Mouse (Mus musculus) neural tube, embryonic 13.5 days (tissue): ENCODE results near the gene Kmt5a. TPM values are rescaled to one million over a fixed set of nuclear protein-coding genes. Genes with fewer than 3 reads are reported as not detected.

Source experiments
- ATAC-seq: fragments of 200-750 bp; cut with Nextera tagmentation; 2 replicates; pipeline ENCODE4 v1.8.0; 2017; ENCODE audit warnings: low read depth, mild to moderate bottlenecking, moderate TSS enrichment, moderate library complexity
- H3K27ac ChIP-seq: fragments of 300-500 bp; sonication (generic); replicated peaks from 2 replicates; pipeline ENCODE4 v1.5.1; 2015; ENCODE audit warnings: moderate library complexity, mild to moderate bottlenecking, inconsistent platforms
- H3K27me3 ChIP-seq: fragments of 300-500 bp; sonication (generic); 2 replicates; pipeline ENCODE4 v1.6.1; 2015; ENCODE audit warnings: mild to moderate bottlenecking, inconsistent platforms
- H3K36me3 ChIP-seq: fragments of 300-500 bp; sonication (generic); 2 replicates; pipeline ENCODE4 v1.6.1; 2015; ENCODE audit warnings: mild to moderate bottlenecking, inconsistent platforms
- H3K4me1 ChIP-seq: fragments of 300-500 bp; sonication (generic); replicated peaks from 2 replicates; pipeline ENCODE4 v1.6.1; 2015; ENCODE audit warnings: inconsistent platforms
- H3K4me2 ChIP-seq: fragments of 300-500 bp; sonication (generic); 2 replicates; pipeline ENCODE4 v1.6.1; 2015; ENCODE audit warnings: inconsistent platforms, mild to moderate bottlenecking, moderate library complexity
- H3K4me3 ChIP-seq: fragments of 300-500 bp; sonication (generic); 2 replicates; pipeline ENCODE4 v1.5.1; 2015; ENCODE audit warnings: mild to moderate bottlenecking, inconsistent platforms
- H3K9ac ChIP-seq: fragments of 300-500 bp; sonication (generic); 2 replicates; pipeline ENCODE4 v1.6.1; 2015; ENCODE audit warnings: moderate library complexity, mild to moderate bottlenecking, inconsistent platforms
- H3K9me3 ChIP-seq: fragments of 300-500 bp; sonication (generic); 2 replicates; pipeline ENCODE4 v1.6.1; 2016; ENCODE audit warnings: inconsistent platforms
- WGBS: fragments of 180-500 bp; shearing (Covaris S2); methylation state at CpG from one replicate; pipeline ENCODE4 v1.1.7; 2015; 5-methylcytosine and 5-hydroxymethylcytosine counted together
- microRNA-seq: library from miRNA; unstranded; fragments of <30 nt; microRNA quantifications from one replicate; pipeline ENCODE4, GENCODE M21; 2016
- polyA plus RNA-seq: library from polyadenylated mRNA; unstranded; fragments of >200 nt; fragmentation: Nextera tagmentation; extraction: Ambion mirVana; gene quantifications from 2 replicates; pipeline ENCODE4 v1.2.1, GENCODE M21; 2015

Gene Kmt5a
- polyA plus RNA-seq, 1 experiment from 2014 or later, result 37.8 TPM

DNA sequence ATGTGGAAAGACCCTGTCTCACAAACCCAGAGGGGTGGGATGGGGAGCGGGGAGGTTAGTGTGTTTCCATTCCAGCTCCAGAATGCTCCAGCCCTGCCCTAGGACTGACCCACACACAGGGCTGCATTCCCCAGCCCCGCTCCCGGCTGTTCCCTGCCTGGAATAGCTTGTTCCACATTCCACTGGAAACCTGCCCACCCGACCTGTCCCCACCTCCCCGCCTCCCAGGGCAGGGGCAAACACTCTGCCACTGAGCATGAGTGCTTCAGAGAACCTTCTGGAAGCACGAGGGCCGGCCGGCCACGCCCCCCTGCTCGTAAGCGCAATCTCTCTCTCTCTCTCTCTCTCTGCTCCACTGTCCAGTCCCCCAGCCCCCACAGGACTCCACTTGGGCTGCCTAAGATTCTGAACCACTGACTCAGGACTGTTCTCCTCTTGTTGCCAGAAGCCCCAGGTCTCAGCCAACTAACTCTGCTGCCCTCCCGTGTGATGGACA, 70.1 kb downstream of the Kmt5a start:
- WGBS, result 82% methylated on average over 12 of the region's 12 CpGs
- Histone ChIP-seq H3K9me3 (no peaks in the 10 kb centered on the region), H3K4me1 (peaks cover 8% of the 10 kb centered on the region; the same call in 1 of the 2 replicates)

DNA sequence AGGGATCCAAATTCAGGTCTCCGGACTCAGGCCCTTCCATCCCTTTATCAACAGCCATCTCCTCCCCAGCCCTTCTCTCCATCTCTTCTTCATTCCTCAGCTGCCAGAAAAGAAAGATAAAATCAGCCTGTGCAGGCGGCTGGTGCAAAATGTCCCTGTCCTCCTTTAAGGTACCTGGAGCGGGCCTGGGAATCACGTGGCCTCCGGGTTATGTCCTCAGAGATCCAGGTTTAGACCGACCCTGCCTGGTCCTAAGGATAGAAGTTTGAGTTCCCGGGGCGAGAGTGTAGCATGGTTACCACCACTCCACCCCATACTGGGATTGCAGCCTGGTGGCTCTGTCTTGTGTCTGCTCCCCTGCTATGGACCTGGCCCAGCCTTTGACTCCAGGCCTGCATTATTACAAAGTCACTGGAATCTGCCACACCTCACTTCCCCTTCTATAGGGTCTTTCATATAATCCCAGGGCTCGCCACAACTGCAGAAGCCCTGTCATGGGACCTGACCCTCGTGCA, 70.9 kb downstream of the Kmt5a start:
- Histone ChIP-seq H3K4me2 (no peak overlapping the region), H3K9me3 (no peaks in the 10 kb centered on the region), H3K4me1 (peaks cover 8% of the 10 kb centered on the region; the same call in 1 of the 2 replicates), H3K27ac (no peak overlapping the region), H3K36me3 (peaks cover 26% of the 10 kb centered on the region), H3K27me3 (no peaks in the 10 kb centered on the region), H3K9ac (no peak overlapping the region), H3K4me3 (no peak overlapping the region)
- 93% methylated on average over 10 of the region's 10 CpGs for WGBS
- ATAC-seq, result no peak

More for the DNA sequence above, 70.1 kb downstream of the Kmt5a start:
- no peak overlapping the region for H3K4me2 ChIP-seq
- no peak overlapping the region for H3K4me3 ChIP-seq
- no peak overlapping the region for H3K27ac ChIP-seq
- no peaks in the 10 kb centered on the region for H3K27me3 ChIP-seq
- ATAC-seq, result no peak
- peaks cover 31% of the 10 kb centered on the region for H3K36me3 ChIP-seq
- no peak overlapping the region for H3K9ac ChIP-seq

Small RNAs within 50 kb of the gene (microRNA-seq; reads per million reads assigned to microRNA genes)
- not detected for gene Gm27486

Other genes starting within 250 kb of the Kmt5a start
- 7.9 and 8.4 TPM in 2 replicates for gene Pitpnm2, start 190.2 kb upstream of the Kmt5a start, polyA plus RNA-seq
- gene Mphosph9, start 112.0 kb upstream of the Kmt5a start, polyA plus RNA-seq, result 13.5 and 14.5 TPM in 2 replicates
- 16.0 and 17.0 TPM in 2 replicates for gene 2810006K23Rik, start 111.8 kb upstream of the Kmt5a start, polyA plus RNA-seq
- 90.3 and 94.3 TPM in 2 replicates for gene Cdk2ap1, start 76.8 kb upstream of the Kmt5a start, polyA plus RNA-seq
- gene Sbno1, start 13.9 kb upstream of the Kmt5a start, polyA plus RNA-seq, result 106 and 107 TPM in 2 replicates
- gene Rilpl2, start 38.4 kb downstream of the Kmt5a start, polyA plus RNA-seq, result 19.9 and 20.7 TPM in 2 replicates
- 26.4 and 27.8 TPM in 2 replicates for gene Snrnp35, start 43.2 kb downstream of the Kmt5a start, polyA plus RNA-seq
- gene Rilpl1, start 91.5 kb downstream of the Kmt5a start, polyA plus RNA-seq, result 14.4 and 16.3 TPM in 2 replicates
- 359 and 384 TPM in 2 replicates for gene Tmed2, start 100.8 kb downstream of the Kmt5a start, polyA plus RNA-seq
- gene Ddx55, start 112.9 kb downstream of the Kmt5a start, polyA plus RNA-seq, result 24.3 and 24.6 TPM in 2 replicates
- gene Eif2b1, start 139.2 kb downstream of the Kmt5a start, polyA plus RNA-seq, result 67.6 and 82.6 TPM in 2 replicates
- gene Gtf2h3, start 139.2 kb downstream of the Kmt5a start, polyA plus RNA-seq, result 40.4 and 48.5 TPM in 2 replicates
- gene Atp6v0a2, start 188.6 kb downstream of the Kmt5a start, polyA plus RNA-seq, result 38.5 and 51.4 TPM in 2 replicates